ENCODE assay signal across 17 mouse cellular contexts in the genomic region with DNA sequence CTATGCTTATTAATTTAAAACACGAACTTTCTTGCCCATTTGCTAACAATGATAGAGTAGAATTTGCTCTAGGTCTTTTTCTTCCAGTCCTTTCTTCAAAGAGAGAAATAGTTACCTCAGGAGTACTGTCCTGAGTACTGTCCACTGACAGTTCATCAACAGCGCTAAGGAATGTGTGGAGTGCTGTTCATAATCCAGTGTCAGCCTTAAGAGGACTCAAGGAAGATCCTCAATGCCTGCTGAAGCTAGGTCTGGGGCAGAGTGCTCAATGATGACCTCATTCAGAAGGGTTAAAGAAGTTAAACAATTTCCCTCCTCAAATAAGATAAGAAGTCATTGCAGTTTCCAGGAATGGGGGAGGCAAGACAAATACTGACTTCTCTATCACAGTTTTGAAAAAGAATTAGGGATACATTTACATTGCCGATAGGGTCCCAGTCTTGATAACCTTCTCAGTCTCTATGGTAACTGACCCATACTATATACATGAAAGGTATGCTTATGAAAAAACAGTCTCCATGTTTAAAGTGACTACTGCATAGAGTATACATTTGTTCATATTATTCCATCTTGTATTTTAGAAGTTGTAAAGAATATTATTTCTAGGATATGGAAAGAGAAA.
"Had no signal": no experiment of that assay in that cellular context is flagged by ENCODE, and none has a peak within 500 bp of the region (broad histone marks: within the 10 kb centered on the region; RNA-seq: fewer than 3 reads in every experiment).

No protein-coding gene starts in this region.

- H3K27me3 ChIP-seq: liver, embryonic 12.5 days; midbrain, embryonic 13.5 days; midbrain, embryonic 15.5 days; neural tube, embryonic 13.5 days; neural tube, embryonic 15.5 days had no signal

- H3K4me3 ChIP-seq: liver, embryonic 12.5 days; midbrain, embryonic 10.5 days; midbrain, embryonic 13.5 days; midbrain, embryonic 15.5 days; myocyte; neural tube, embryonic 13.5 days; neural tube, embryonic 15.5 days had no signal

- H3K36me3 ChIP-seq: liver, embryonic 12.5 days; midbrain, embryonic 10.5 days; midbrain, embryonic 13.5 days; midbrain, embryonic 15.5 days; neural tube, embryonic 13.5 days; neural tube, embryonic 15.5 days had no signal

- H3K9me3 ChIP-seq: liver, embryonic 12.5 days; midbrain, embryonic 10.5 days; midbrain, embryonic 13.5 days; midbrain, embryonic 15.5 days; neural tube, embryonic 13.5 days; neural tube, embryonic 15.5 days had no signal

- H3K27ac ChIP-seq: liver, embryonic 12.5 days; liver, embryonic 14.5 days; midbrain, embryonic 10.5 days; midbrain, embryonic 13.5 days; midbrain, embryonic 15.5 days; neural tube, embryonic 13.5 days; neural tube, embryonic 15.5 days had no signal

- H3K4me1 ChIP-seq: liver, embryonic 12.5 days; midbrain, embryonic 10.5 days; midbrain, embryonic 13.5 days; midbrain, embryonic 15.5 days; neural tube, embryonic 13.5 days; neural tube, embryonic 15.5 days had no signal

- ATAC-seq: liver, embryonic 12.5 days; midbrain, embryonic 13.5 days; midbrain, embryonic 15.5 days had no signal

- H3K4me2 ChIP-seq: liver, embryonic 12.5 days; lung, embryonic 14.5 days; midbrain, embryonic 13.5 days; midbrain, embryonic 15.5 days; neural tube, embryonic 13.5 days; neural tube, embryonic 15.5 days had no signal

- H3K9ac ChIP-seq: liver, embryonic 12.5 days; liver, embryonic 14.5 days; lung, embryonic 14.5 days; midbrain, embryonic 13.5 days; midbrain, embryonic 15.5 days; neural tube, embryonic 13.5 days; neural tube, embryonic 15.5 days had no signal

- DNase-seq: lung, adult 18-20 months; lung, embryonic 14.5 days; lung, postnatal 10 days; lung, postnatal 4 days; right cerebral cortex, postnatal 14 days; spleen, adult 18-20 months; thymus, adult 18-20 months; thymus, postnatal 14 days; thymus, postnatal 36 days had no signal
